Mouse (Mus musculus) heart, embryonic 14.5 days (tissue): ENCODE data around the gene Cd248. TPM values are rescaled to one million over a fixed set of nuclear protein-coding genes. Genes with fewer than 3 reads are reported as not detected.

Source experiments
- ATAC-seq: fragments of 200-750 bp; cut with Nextera tagmentation; 2 replicates; pipeline ENCODE4 v1.8.0; 2017; ENCODE audit warnings: low read depth, moderate TSS enrichment; ENCODE audit not compliant: insufficient number of reproducible peaks, insufficient read depth, low FRiP score
- H3K27ac ChIP-seq, 2 experiments: fragments of 200-500 bp in 1 of 2; fragments of 300-500 bp in 1 of 2; sonication (generic) in 1 of 2; replicated peaks in 1 of 2; 2 replicates each; pipeline ENCODE4 v1.5.1; 2012 to 2014; ENCODE audit warnings: low read depth in 2 of 2, low read length in 2 of 2, control low read depth in 1 of 2, mild to moderate bottlenecking in 1 of 2, mixed read lengths in 1 of 2; ENCODE audit not compliant: control insufficient read depth in 1 of 2, insufficient read depth in 1 of 2
- H3K27me3 ChIP-seq: fragments of 300-500 bp; sonication (generic); 2 replicates; pipeline ENCODE4 v1.6.1; 2014; ENCODE audit warnings: mild to moderate bottlenecking, low read length, control low read depth; ENCODE audit not compliant: control insufficient read depth, insufficient read depth
- H3K36me3 ChIP-seq: fragments of 300-500 bp; sonication (generic); 2 replicates; pipeline ENCODE4 v1.6.1; 2014; ENCODE audit warnings: mild to moderate bottlenecking, control low read depth, low read length, mixed read lengths; ENCODE audit not compliant: control insufficient read depth, insufficient read depth
- H3K4me1 ChIP-seq, 2 experiments: fragments of 200-500 bp in 1 of 2; fragments of 300-500 bp in 1 of 2; sonication (generic) in 1 of 2; 2 replicates each; pipeline ENCODE4 v1.6.1; 2012 to 2014; ENCODE audit warnings: low read length in 2 of 2, control low read depth in 1 of 2, mixed read lengths in 1 of 2; ENCODE audit not compliant: control insufficient read depth in 2 of 2, insufficient read depth in 2 of 2
- H3K4me2 ChIP-seq: fragments of 300-500 bp; sonication (generic); 2 replicates; pipeline ENCODE4 v1.6.1; 2014; ENCODE audit warnings: mild to moderate bottlenecking, low read length
- H3K4me3 ChIP-seq, 2 experiments: fragments of 200-500 bp in 1 of 2; fragments of 300-500 bp in 1 of 2; sonication (generic) in 1 of 2; 2 replicates each; pipeline ENCODE4 v1.5.1; 2012 to 2014; ENCODE audit warnings: low read length in 2 of 2, mild to moderate bottlenecking in 2 of 2, control low read depth in 1 of 2, low read depth in 1 of 2, moderate library complexity in 1 of 2; ENCODE audit not compliant: control insufficient read depth in 1 of 2, insufficient read depth in 1 of 2
- H3K9ac ChIP-seq: fragments of 300-500 bp; sonication (generic); 2 replicates; pipeline ENCODE4 v1.6.1; 2014; ENCODE audit warnings: mild to moderate bottlenecking, low read length
- H3K9me3 ChIP-seq: fragments of 300-500 bp; sonication (generic); 2 replicates; pipeline ENCODE4 v1.6.1; 2016; ENCODE audit warnings: low read length, control low read depth; ENCODE audit not compliant: control insufficient read depth
- WGBS: fragments of 180-500 bp; shearing (Covaris S2); extraction: QIAGEN DNeasy Blood & Tissue Kit; methylation state at CpG from one replicate; pipeline ENCODE4 v1.1.7; 2014; 5-methylcytosine and 5-hydroxymethylcytosine counted together
- polyA plus RNA-seq: library from polyadenylated mRNA; unstranded; fragments of >200 nt; fragmentation: Nextera tagmentation; extraction: Ambion mirVana; gene quantifications from 2 replicates; pipeline ENCODE4 v1.2.1, GENCODE M21; 2014

Gene Cd248
- polyA plus RNA-seq, 1 experiment from 2014 or later = 16.8 TPM

GRCm38 (mm10) chr19:5071077-5071476 lies 3.2 kb downstream of the Cd248 start:
- peak overlapping the region; percentile 89 for H3K4me2 ChIP-seq
- peaks cover 28 to 37% of the 10 kb centered on the region in 2 experiments for H3K4me1 ChIP-seq
- peak overlapping the region; percentile 64 for H3K9ac ChIP-seq
- H3K9me3 ChIP-seq = no peaks in the 10 kb centered on the region
- H3K36me3 ChIP-seq = no peaks in the 10 kb centered on the region
- peaks cover 12% of the 10 kb centered on the region for H3K27me3 ChIP-seq
- peak overlapping the region in 1 of 2 experiments; percentile 49; a peak in 1 of 4 replicates for H3K4me3 ChIP-seq
- H3K27ac ChIP-seq = 0 out of 4 replicates have a peak overlapping the region, but pooled peaks of 1 of the 2 experiments have one; percentile 25
- ATAC-seq = no peak
- WGBS = 21% methylated on average over 11 of the region's 11 CpGs

GRCm38 (mm10) chr19:5071545-5072369 lies 3.9 kb downstream of the Cd248 start:
- Histone ChIP-seq H3K27ac (peak overlapping the region; percentile 25 to 47; a peak in 2 of 4 replicates), H3K9me3 (no peaks in the 10 kb centered on the region), H3K27me3 (peaks cover 12% of the 10 kb centered on the region), H3K4me3 (peak overlapping the region; percentile 36 to 49), H3K4me2 (peak overlapping the region; percentile 89), H3K36me3 (no peaks in the 10 kb centered on the region), H3K4me1 (peaks cover 28 to 36% of the 10 kb centered on the region in 2 experiments), H3K9ac (peak overlapping the region; percentile 64)
- ATAC-seq = peak; percentile 60
- 1% methylated on average over 40 of the region's 40 CpGs for WGBS

GRCm38 (mm10) chr19:5072389-5073019 lies 4.6 kb downstream of the Cd248 start:
- WGBS = 1% methylated on average over 20 of the region's 20 CpGs
- H3K4me3 ChIP-seq = peak overlapping the region; percentile 36 to 49
- peak overlapping the region; percentile 89 for H3K4me2 ChIP-seq
- H3K9me3 ChIP-seq = no peaks in the 10 kb centered on the region
- peak overlapping the region; percentile 33 to 47; a peak in 2 of 4 replicates for H3K27ac ChIP-seq
- no peak for ATAC-seq
- H3K27me3 ChIP-seq = peaks cover 12% of the 10 kb centered on the region
- H3K4me1 ChIP-seq = peaks cover 21 to 29% of the 10 kb centered on the region in 2 experiments
- no peaks in the 10 kb centered on the region for H3K36me3 ChIP-seq
- peak overlapping the region; percentile 64; the same call in 1 of the 2 replicates for H3K9ac ChIP-seq

GRCm38 (mm10) chr19:5073028-5073427 lies 5.2 kb downstream of the Cd248 start:
- WGBS = 2% methylated on average over 15 of the region's 15 CpGs
- peaks cover 12% of the 10 kb centered on the region for H3K27me3 ChIP-seq
- peak overlapping the region; percentile 89 for H3K4me2 ChIP-seq
- H3K9ac ChIP-seq = no peak overlapping the region
- H3K4me1 ChIP-seq = peaks cover 19 to 25% of the 10 kb centered on the region in 2 experiments
- H3K9me3 ChIP-seq = no peaks in the 10 kb centered on the region
- peak overlapping the region; percentile 20 to 49; a peak in 2 of 4 replicates for H3K4me3 ChIP-seq
- H3K27ac ChIP-seq = no peak overlapping the region
- ATAC-seq = no peak
- H3K36me3 ChIP-seq = no peaks in the 10 kb centered on the region

- Histone ChIP-seq H3K9me3 (no peaks in the 10 kb centered on the region), H3K4me1 (peaks cover 15 to 20% of the 10 kb centered on the region in 2 experiments), H3K36me3 (no peaks in the 10 kb centered on the region), H3K4me3 (no peak overlapping the region; a peak in 1 of 4 replicates), H3K4me2 (no peak overlapping the region), H3K9ac (no peak overlapping the region), H3K27ac (no peak overlapping the region), H3K27me3 (peaks cover 12% of the 10 kb centered on the region)
- 29% methylated on average over 5 of the region's 5 CpGs for WGBS
- no peak for ATAC-seq
Observed at GRCm38 (mm10) chr19:5073518-5073917, 5.6 kb downstream of the Cd248 start.

GRCm38 (mm10) chr19:5079279-5079678 lies 11.4 kb downstream of the Cd248 start:
- Histone ChIP-seq H3K27ac (no peak overlapping the region), H3K9me3 (no peaks in the 10 kb centered on the region), H3K27me3 (peaks cover 43% of the 10 kb centered on the region), H3K4me3 (no peak overlapping the region), H3K4me2 (no peak overlapping the region), H3K4me1 (no peaks in the 10 kb centered on the region), H3K36me3 (no peaks in the 10 kb centered on the region), H3K9ac (no peak overlapping the region)
- 100% methylated on average over 1 of the region's 1 CpGs for WGBS
- ATAC-seq = no peak

GRCm38 (mm10) chr19:5082005-5082404 lies 14.1 kb downstream of the Cd248 start:
- H3K36me3 ChIP-seq = no peaks in the 10 kb centered on the region
- H3K9me3 ChIP-seq = no peaks in the 10 kb centered on the region
- no peak overlapping the region for H3K4me2 ChIP-seq
- peaks cover 8 to 9% of the 10 kb centered on the region in 2 experiments; a peak in 3 of 4 replicates for H3K4me1 ChIP-seq
- no peak for ATAC-seq
- H3K9ac ChIP-seq = no peak overlapping the region
- 54% methylated on average over 18 of the region's 18 CpGs for WGBS
- H3K4me3 ChIP-seq = no peak overlapping the region
- H3K27ac ChIP-seq = no peak overlapping the region
- H3K27me3 ChIP-seq = peaks cover 63% of the 10 kb centered on the region
